Mouse (Mus musculus) B cell, adult 2 months (primary cell): Measurements from ENCODE around the gene Cmah.

Experiments
- DNase-seq, 2 experiments: peaks; one replicate each; pipeline ENCODE4 v3.0.0; 2022

Gene Cmah

DNA sequence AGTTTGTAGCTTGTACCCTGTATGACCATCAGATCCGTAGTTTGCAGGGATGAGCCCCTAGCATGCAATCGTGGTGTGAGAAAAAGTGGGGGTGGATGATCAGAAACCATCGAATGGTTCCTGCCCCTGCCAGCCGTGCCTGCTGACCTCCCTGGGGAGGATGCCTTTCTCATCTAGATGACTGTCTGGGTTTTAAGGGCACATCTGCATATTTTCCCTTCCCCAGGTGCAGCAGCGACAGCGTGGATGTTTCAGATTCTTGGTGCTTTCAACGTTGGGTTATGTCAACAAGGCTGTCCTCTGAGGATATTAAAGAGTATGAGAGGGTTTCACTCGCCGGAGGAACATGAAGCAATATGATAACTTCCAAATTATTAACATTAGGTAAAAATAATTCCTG is 158.8 kb downstream of the Cmah start:
- DNase-seq = peak; percentile 54 to 60

GRCm38 (mm10) chr13:24486403-24486802 is 159.2 kb downstream of the Cmah start:
- peak; percentile 45 to 49 for DNase-seq

- peak; percentile 71 to 76 for DNase-seq
These were observed 159.9 kb downstream of the Cmah start for GRCm38 (mm10) chr13:24487061-24487460.

DNA sequence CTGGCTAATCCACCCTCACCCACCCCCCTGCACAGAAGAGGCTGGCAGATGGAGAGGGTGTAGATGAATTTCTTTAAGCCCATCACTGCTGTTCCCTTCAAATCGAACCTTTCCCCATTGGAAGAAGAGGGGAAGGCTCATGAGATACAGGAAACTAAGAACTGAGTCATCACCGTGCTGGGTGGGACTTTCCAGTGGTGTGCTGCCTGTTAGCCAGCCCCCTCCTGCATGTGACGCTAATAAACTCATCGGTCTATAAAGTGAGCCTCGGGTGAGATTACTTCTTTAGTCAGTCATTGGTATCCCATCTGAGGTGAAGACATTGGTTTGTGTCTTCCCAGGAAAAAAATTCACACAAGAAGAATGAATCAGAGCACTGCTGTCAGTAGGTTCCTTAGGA is 160.3 kb downstream of the Cmah start:
- DNase-seq = peak; percentile 68 to 76

DNA sequence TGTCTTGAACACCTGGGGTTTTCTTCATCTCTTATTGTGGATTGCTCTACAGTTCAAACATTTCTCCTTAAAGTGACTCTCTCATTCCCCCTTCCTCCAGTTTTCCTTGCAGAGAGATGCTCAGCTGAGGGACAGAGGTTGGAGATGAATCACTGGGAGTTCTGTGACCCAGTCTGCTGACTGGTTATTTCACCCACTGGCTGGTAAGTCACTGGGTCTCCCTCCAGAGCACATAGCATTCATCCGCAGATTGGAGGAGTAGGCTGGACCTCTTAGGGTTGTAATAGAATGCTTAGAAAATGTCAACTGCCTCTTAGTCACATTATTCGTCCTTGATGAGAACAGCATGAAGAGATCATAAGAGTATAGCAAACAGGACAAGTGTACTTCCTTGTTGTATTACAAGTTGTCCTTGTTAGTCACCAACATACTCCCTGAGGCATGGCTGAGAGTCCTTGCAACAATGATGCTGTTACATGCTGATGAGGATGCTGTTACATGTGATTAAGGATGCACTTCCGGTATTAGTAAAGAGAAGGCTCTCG is 161.4 kb downstream of the Cmah start:
- no peak for DNase-seq

DNA sequence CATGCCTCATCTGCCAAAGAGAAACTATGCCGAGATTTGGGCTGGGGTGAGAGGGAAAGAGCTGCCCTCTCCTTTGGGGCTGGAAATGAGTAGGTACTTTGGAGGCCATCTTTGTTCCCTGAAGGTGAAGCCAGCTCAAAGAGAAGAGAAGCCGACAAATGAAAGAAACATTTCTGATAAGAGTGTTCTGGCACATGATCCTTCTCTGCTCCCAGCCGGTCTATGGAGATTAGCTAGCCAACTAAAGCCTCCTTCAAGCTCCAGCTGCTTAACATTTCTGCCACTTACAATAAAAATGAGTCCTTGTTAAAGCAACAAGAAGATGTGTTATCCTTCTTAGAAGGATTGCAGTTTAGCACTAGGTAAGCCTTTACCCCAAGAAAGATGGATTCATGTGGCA is 162.3 kb downstream of the Cmah start:
- no peak for DNase-seq

GRCm38 (mm10) chr13:24490041-24490440 is 162.8 kb downstream of the Cmah start:
- DNase-seq = no peak

GRCm38 (mm10) chr13:24491101-24491500 is 163.9 kb downstream of the Cmah start:
- DNase-seq = no peak

- no peak for DNase-seq
These were observed 166.6 kb downstream of the Cmah start for GRCm38 (mm10) chr13:24493784-24494183.

- DNase-seq = no peak
These were observed 169.1 kb downstream of the Cmah start for GRCm38 (mm10) chr13:24496353-24496752.

GRCm38 (mm10) chr13:24497001-24497400 is 169.8 kb downstream of the Cmah start:
- DNase-seq = no peak

DNA sequence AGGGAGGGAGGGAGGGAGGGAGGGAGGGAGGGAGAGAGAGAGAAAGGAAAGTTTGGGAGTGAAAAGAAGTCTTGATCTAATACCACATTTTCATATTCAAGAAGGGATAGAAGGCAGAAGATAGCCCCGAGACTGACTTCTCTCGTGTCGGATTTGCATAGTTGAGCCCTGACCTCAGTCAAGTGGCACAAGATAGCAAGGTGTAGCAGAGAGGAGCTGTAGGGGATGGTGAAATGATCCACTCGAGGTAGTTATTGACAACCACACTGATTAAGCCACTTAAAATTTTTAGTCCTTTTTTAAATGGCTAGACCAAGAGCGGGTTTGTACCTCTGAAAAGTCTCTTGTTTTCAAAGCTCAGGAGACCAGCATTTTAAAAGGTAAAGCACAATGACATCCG is 171.1 kb downstream of the Cmah start:
- no peak for DNase-seq

DNA sequence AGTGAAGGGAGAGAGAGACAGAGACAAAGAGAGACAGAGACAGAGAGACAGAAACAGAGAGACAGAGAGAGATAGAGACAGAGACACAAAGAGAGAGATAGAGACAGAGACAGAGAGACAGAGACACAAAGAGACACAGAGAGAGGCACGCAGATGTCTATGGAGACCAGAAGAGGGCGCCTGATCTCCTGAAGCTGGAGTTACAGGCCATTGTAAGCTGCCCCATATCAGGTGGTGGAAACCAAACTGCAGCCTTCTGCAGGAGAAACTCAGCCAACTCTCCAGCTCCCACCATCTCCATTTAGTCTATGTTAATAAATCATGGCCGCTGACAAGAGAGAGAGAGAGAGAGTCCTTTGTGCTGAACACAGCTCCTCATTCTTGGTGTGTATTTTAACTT is 172.3 kb downstream of the Cmah start:
- peak; percentile 55 to 61 for DNase-seq

- peak; percentile 56 to 59 for DNase-seq
These were observed 174.1 kb downstream of the Cmah start for GRCm38 (mm10) chr13:24501179-24501905.

GRCm38 (mm10) chr13:24501919-24502318 is 174.7 kb downstream of the Cmah start:
- DNase-seq = no peak

GRCm38 (mm10) chr13:24505812-24506211 is 178.6 kb downstream of the Cmah start:
- DNase-seq = no peak

DNA sequence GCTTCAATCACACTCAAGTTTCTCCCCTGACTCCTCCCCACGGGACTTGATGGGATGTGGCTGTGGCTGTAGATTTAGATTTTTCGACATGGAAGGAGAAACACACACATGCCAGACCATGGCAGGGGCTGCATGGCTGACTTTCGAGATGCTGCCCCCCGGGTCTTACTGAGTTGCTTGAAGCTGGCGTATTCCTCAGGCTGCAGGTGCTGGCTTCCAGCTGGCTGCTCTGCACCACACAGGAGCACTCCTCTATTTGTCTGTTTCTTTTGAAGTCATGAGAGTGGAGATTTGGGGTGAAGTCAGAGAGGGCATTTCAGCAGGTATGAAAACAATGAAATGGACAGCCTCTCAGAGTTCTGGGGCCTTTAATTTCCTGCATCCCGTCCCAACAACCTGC is 180.0 kb downstream of the Cmah start:
- DNase-seq = no peak

DNA sequence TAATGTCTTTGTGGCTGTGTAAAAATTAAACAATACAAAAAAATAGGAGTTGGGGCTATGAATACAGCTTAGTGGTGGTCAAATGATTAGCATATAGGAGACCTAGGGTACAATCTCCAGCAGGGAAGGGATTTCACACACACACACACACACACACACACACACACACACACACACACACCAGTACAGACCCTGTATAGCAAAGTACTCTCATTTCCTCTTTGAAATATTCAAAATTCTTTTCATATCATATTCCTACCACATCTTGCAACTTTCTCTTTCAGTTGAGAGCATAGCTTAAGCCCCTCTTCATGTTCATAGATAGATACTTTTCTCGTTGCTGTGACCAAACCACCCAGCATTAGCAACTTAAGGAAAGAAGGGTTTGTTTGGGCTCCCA is 181.7 kb downstream of the Cmah start:
- peak; percentile 35 to 43 for DNase-seq

DNA sequence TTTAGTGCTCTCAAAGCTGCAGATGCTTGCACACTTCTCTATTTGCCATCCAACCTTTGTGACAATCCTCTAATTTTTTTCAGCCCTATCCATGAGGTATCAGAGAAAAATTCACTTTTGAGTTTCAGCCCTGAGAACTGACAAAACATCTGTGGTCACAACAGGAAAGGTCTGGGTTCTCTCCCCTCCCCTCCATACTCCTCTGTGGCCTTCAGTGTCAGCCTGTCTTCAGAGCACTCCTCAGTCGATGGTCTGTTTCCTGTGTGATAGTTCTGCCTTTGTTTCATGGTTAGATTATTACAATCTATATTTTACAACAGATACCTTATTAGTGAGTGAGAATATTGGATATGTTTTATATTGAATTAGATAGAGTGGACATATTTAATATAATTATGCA is 184.2 kb downstream of the Cmah start:
- DNase-seq = no peak

DNA sequence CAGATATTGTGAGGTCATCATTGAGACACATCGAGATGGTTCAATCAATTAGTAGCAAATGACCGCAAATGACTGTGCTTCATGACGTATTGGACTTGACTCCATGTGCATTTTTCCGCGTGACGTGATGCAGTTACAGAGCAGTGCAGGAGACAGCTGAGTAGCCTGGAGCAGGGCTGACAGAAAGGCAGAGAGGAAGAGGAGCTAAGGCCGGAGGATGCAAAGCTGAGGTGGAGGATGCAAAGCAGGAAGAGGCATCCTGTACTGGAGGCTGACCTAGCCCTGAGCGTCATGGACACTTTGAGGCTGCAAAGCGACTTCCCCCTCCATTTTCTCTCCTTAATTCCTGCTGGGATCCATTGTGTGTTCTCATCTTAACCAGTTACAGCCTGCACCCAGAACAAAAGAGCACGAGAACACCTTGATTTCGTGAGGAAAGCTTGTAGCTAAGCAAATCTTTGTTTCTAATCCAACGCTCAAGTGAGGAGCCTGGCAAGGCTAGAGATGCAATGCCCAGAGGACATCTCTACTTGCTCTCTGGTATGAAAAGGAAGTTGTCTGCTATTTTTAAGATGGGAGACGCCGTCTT is 184.8 kb downstream of the Cmah start:
- no peak for DNase-seq

DNA sequence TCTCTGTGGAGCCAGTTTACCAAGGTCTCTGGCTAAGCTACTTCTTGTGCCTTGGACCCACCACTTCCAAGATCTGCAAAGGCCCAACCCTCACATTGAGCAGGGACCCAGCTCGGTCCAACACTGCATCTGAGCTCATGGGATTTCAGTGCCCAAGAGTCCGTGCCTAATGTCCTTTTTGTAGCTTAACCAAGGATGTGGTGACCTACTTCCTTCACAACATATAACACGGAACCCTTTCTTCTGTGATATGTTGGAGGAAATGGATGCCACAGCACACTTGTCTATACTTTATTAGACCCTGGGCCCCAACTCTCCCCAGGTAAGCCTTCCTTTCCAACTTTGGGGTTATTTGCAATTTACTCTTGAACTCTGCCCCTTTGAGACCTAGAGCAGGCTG is 186.5 kb downstream of the Cmah start:
- DNase-seq = no peak

GRCm38 (mm10) chr13:24515101-24515675 is 188.0 kb downstream of the Cmah start:
- peak; percentile 46 to 49 for DNase-seq

DNA sequence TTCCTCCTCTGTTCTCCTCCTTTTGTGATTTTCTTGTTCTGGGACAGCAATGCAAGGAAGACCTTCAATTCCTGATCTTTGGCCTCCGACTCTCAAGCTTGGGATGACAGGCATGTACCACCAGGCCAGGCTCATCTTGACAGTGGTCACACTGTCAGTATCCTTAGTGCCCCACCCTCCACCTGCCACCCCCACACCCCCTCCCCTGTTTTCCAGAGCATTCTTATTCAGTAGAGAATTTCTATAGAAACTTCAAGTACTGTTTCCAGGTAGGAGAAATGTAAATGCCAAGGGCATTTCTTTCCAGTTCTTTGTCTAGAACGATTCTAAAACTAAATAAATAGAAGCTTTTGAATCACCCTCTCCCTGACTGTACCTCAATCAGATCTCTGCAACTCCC is 190.6 kb downstream of the Cmah start:
- DNase-seq = no peak

- peak; percentile 79 to 80 for DNase-seq
These were observed 191.7 kb downstream of the Cmah start for GRCm38 (mm10) chr13:24518887-24519286.
